In genomic region chr7:49933386-49934115, GRCm38 (mm10) we compare ENCODE assay signal across 11 mouse cellular contexts. TPM values are rescaled to one million over a fixed set of nuclear protein-coding genes. Genes with fewer than 3 reads are reported as not detected.
DNase-seq lines count a peak whose midpoint lies in the region; TF ChIP-seq lines count a peak whose summit lies in the region.
"Not testable (repeated sequence)": the region's sequence is repeated elsewhere in the genome, so short reads cannot be mapped to it uniquely, and the experiment has no call there.
"Had no signal": no experiment of that assay in that cellular context is flagged by ENCODE, and none has a peak within 500 bp of the region (broad histone marks: within the 10 kb centered on the region; RNA-seq: fewer than 3 reads in every experiment).

No protein-coding gene starts in this region.

- not testable (repeated sequence) for TF ChIP-seq POLR2A in kidney, adult 2 months (IDR thresholded peaks at IDR 0.05; ENCODE audit: low read depth, low read length)

- H3K9ac ChIP-seq in ES-E14 (ENCODE audit: insufficient read depth, low read depth, low read length, poor library complexity, severe bottlenecking) = not testable (repeated sequence)

- not testable (repeated sequence) for H3K9me3 ChIP-seq in ES-E14 (ENCODE audit: control insufficient read depth, insufficient read depth, low read depth, low read length)

- TF ChIP-seq CTCF in kidney, adult 2 months (conservative IDR thresholded peaks at IDR 0.05; ENCODE audit: insufficient read depth, insufficient read length, low read depth, low read length) = not testable (repeated sequence)

- not testable (repeated sequence) for H3K4me3 ChIP-seq in ES-E14 (ENCODE audit: insufficient read depth in 1 of 2, low read depth in 1 of 2, low read length in 2 of 2, poor library complexity in 1 of 2, severe bottlenecking in 1 of 2); kidney, adult 2 months (ENCODE audit: insufficient read depth, low read depth, low read length)

- peak overlapping the region; percentile 63 for H3K27ac ChIP-seq in ES-E14 (ENCODE audit: insufficient read depth, low read depth, low read length, poor library complexity, severe bottlenecking)
- H3K27ac ChIP-seq in kidney, adult 2 months (ENCODE audit: insufficient read depth, low read depth, low read length) = not testable (repeated sequence)

- H3K27me3 ChIP-seq in kidney, adult 2 months (replicated peaks; ENCODE audit: control insufficient read depth, insufficient read depth, low read length) = not testable (repeated sequence)

- H3K36me3 ChIP-seq in ES-E14 (ENCODE audit: control insufficient read depth, insufficient read depth, low read length, poor library complexity, severe bottlenecking); kidney, adult 2 months (ENCODE audit: control insufficient read depth, insufficient read depth, low read length): not testable (repeated sequence)

- WGBS in kidney, adult 2 months = 75% methylated on average over 14 of the region's 14 CpGs

- DNase-seq in ES-CJ7 (ENCODE audit: low read depth, low spot score) (peak; percentile 78), R1 (ENCODE audit: low read depth, low spot score) (peak; percentile 92), ZHBTc4 (ENCODE audit: low read depth, low spot score) (peak; percentile 75)
- not testable (repeated sequence) for DNase-seq in ES-E14 (ENCODE audit: low read depth, low spot score)
- DNase-seq in kidney, adult 2 months = peak; percentile 17

- in situ Hi-C loops in ES-E14 (cut with MboI; ENCODE audit: low sequenced_read_pairs in 2 of 2, unreplicated experiment in 2 of 2) = not testable (repeated sequence)

- peaks cover 0 to 21% of the 10 kb centered on the region in 2 experiments; a peak in 2 of 4 replicates for H3K4me1 ChIP-seq in ES-E14 (ENCODE audit: control insufficient read depth in 2 of 2, insufficient read depth in 2 of 2, low read length in 2 of 2, poor library complexity in 1 of 2)
- not testable (repeated sequence) for H3K4me1 ChIP-seq in kidney, adult 2 months (ENCODE audit: control insufficient read depth, insufficient read depth, low read length)

RNA-seq across cellular contexts. Expression of gene Slc6a5, which starts 23.6 kb away (rescaled TPM):
- total RNA-seq in ES-E14 (2012; rRNA removed) = 0.32 and 0.36 TPM in 2 replicates
- polyA plus RNA-seq in kidney, adult 2 months (2012; rRNA removed) = 0.03 TPM in 1 of 2 replicates, not detected in the other
- total RNA-seq: CH12.LX, MEL had no signal
- polyA plus RNA-seq: activated CD4-positive, CD25-positive, alpha-beta regulatory T cell, adult 4 months; C2C12; CD4-positive, CD25-positive, alpha-beta regulatory T cell, adult 4 months; G1E had no signal

RNA-seq across cellular contexts. Expression of gene Nell1, which starts 41.1 kb away (rescaled TPM):
- total RNA-seq in ES-E14 (2012; rRNA removed) = 1.8 and 2.5 TPM in 2 replicates
- not detected in 2 replicates for polyA plus RNA-seq in kidney, adult 2 months (2012; rRNA removed)
- total RNA-seq: CH12.LX, MEL had no signal
- polyA plus RNA-seq: C2C12; CD4-positive, CD25-positive, alpha-beta regulatory T cell, adult 4 months; G1E had no signal
